Mouse (Mus musculus): ENCODE results near the gene Rsrc1. TPM values are rescaled to one million over a fixed set of nuclear protein-coding genes. Genes with fewer than 3 reads are reported as not detected.

The Rsrc1 gene
- polyA plus RNA-seq (2014; fragmentation: Illumina TruSeq; extraction: RNeasy Lipid Tissue Mini Kit (QIAGEN cat#74804)), result 55.9 TPM

GRCm38 (mm10) chr3:66981101-66981661 lies at the start of gene Rsrc1:
Rsrc1 (plus strand) TSS chr3:66981390.

DNA sequence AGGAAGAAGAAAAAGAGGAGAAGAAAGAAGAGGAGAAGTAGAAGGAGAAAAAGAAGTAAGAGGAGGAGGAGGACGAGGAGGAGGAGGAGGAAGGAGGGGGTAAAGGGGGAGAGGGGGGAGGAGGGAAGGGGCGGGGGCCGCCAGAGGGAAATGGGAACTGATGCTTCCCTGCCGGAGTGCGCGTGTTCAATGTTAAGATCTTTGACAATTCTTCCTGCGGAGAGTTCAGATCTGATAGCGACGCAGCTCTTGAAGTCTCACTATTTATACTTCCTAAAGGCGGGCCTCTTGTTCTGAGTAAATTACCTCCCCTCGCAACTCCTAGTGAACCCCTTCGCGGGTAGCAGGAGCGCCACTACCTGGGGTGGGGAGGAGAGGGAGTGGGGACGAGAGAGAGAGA lies 516 bp downstream of the Rsrc1 start, which contains the start of gene Shox2:
TSS of gene Shox2 (minus strand) at position 66 of the 400 bp plus-strand sequence.

GRCm38 (mm10) chr3:67373872-67374271 lies 392.7 kb downstream of the Rsrc1 start, which contains the start of gene Mlf1:
Mlf1 (plus strand) TSS chr3:67374097.

DNA sequence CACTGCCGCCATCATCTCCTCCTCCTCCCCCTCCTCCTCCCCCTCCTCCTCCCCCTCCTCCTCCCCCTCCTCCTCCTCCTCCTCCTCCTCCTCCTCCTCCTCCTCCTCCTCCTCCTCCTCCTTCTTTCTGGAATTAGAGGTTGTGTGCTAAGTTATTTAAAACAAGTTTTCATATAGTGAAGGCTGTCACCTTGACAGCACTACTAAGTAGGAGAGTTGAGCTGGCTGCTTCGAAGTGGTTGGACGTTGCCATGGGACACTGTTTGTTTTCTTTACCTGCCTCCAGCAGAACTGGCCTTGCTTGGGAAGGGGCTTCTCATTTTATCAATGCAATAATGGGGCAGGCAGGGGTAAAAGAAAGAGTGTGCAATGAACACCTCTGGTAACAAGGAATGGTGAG lies 393.9 kb downstream of the Rsrc1 start, which contains the start of gene Gm17402:
TSS of gene Gm17402 (minus strand) at position 101 of the 400 bp plus-strand sequence.

Other genes starting within 250 kb of the Rsrc1 start
- gene Shox2, start 381 bp downstream of the Rsrc1 start, polyA plus RNA-seq (2014; fragmentation: Illumina TruSeq; extraction: RNeasy Lipid Tissue Mini Kit (QIAGEN cat#74804)), result 0.43 TPM

Data from ovary, adult 10 weeks (tissue).